Mouse (Mus musculus) cerebellum, adult 8-10 months (tissue): ENCODE data around the gene Capg.

Experiments used
- DNase-seq: peaks from one replicate; pipeline ENCODE4 v3.0.0; 2022

The Capg gene

DNA sequence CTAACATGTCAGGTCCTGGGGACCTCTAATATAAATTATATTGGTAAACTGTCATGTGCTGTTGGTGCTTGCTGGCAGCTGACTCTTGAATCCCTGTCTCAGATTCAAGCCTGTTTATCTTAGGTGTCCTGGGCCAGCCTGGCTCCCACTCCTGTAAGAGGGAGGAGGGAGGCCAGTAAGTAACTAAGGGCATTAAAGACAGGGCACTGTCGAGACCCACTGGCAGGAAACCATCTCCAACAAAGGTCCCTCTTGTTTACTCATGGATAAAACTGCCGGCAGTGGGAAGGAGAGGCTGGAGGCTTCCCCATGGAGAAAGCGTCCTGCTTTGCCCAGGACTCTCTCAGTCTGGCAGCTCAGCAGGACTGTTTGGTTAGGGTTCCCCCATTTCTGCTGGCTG lies 27.6 kb downstream of the Capg start:
- DNase-seq = no peak

DNA sequence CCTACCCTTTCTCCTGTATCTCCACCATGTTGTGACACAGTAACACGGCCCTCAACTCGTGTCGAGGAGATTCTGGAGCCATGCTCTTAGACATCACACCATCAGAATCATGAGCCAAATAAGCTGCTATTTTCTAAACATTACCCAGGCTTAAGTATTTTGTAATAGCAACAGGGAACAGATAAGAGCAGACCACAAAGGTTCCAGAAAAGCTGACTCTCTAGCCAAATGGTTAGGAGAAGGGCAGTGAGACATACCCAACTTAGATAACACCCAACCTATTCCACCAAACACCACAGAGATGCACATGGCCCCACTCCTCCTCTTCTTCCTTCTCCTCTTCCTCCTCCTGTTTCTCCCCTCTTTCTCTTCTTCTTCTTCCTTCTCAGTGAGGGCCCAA lies 31.9 kb downstream of the Capg start:
- no peak for DNase-seq

DNA sequence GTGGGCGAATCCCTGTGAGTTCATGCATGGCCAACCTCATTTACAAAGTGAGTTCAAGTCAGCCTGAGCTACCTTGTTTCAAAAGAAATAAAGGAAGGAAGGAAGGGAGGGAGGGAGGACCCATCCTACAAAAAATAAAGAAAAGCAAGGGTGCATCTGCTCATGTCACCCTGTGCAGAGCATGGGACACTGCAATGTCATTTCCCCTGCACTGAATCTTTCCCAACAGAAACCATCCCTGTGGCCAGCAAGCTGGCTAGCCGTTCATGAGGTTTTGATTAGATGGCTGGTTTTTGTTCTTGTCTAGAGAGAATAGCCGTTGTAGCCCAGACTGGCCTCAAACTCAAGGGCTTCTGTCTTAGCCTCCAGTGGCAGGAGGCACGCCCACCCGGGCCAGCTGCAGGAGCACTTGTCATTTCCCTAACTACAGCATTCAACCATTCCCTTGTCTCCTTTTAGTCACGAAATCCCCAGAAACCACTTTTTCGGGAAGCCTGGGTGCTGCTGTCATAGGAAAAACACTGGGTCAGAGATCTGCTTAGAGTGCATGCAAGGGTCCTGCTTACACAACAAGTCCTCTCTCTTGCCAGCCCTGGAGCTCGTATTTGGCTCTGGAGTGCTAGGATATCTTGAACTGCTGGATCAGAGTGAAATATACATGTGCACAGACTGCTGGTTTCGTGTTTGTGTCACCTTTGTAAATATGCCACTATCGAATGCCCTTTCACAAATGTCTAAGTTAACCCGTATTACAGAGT lies 37.6 kb downstream of the Capg start:
- DNase-seq = no peak

DNA sequence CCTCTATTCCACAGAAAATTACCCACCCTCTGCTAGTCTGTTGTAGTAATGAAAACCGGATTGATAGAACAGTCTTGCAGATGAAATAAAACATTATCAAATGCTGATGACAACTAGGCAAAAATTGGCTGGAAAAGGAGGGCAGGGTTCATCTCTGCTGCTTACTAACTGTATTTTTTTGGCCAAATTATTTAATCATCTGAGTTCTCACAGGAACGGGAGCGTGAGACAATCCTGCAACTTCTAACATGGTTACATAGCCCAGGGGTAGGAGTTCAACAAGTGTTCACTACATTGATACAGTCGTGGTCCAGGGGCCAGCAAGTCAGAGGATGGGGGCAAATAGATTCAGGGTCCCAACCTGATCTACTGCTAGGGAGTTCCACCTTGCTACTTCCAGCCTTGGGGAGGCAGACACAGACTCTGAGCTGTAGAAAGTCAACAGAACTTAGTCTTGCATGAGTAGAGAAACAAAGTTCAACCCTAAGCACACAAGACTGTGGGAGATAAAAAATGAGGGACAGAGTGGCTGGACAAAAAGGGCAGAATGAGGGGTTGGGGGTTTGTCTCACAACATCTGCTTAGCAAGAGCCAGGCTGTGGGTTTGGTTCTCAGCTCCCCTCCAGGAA lies 39.1 kb downstream of the Capg start:
- DNase-seq = no peak

DNA sequence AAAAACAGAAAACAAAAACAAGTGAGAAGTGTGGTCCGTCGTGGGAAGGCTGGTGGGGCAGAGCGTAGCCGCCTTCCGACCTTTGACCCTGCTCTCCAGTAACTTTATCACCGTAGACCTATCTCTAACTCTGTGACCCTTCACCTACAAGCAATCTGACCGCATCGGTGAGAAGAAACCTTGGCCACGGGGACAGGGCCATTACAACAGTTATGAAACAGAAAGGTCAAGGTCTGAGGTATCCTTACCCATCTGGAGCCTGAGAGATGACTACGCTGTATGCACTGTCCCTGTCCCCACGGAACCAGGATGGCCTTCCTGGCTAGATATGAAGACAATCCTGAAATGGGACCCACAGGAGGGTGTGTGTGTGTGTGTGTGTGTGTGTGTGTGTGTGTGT lies 40.0 kb downstream of the Capg start:
- DNase-seq = no peak

DNA sequence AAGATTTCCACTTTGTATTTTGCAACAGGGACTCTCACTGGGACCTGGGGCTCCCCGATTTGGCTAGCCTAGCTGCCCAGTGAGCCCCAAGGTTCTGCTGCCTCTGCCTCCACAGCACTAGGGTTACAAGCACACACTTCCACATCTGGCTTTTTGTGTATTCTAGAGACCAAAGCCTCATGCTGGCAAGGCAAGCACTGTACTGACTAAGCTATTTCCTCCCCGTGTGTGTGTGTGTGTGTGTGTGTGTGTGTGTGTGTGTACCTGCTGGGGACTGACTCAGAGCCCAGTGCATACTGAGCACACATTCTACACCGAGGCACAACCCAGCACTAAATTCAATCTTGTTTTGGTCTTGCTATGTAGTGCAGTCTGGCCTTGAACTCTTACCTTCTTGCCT lies 42.5 kb downstream of the Capg start:
- no peak for DNase-seq

DNA sequence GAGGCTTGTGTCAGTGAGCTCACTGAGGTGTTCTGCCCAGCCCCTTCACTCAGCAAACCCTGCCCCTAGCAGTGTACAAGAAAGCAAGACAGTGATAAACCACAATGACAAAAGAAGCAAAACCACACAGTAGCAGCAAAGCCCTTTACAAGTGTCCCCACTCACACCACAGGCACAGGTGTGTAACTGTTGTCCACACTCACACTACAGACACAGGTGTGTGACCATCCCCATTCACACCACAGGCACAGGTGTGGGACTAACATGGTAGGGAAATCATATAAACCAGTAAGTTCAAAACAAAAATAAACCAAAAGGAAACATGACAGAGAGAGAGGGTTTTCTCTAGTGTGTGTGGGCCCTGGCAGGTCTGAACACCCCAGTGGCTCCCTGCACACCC lies 44.1 kb downstream of the Capg start:
- DNase-seq = no peak

DNA sequence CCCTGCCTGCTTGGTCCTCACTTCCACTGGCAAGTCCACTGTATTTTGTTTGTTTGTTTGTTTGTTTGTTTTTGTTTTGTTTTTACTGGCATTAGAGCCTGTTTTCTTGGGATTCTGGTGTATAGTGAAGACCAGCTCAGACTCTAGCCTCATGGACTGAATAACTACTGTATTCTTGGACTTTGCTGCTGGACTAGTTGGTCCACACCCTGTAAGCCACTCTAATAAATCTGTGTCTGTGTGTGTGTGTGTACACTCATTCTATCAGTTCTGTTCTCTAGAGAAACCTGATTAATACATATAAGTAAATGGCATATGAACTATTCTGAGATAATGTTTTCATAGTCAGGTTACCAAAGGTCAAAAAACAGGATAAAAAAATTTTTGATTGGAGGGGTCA lies 45.9 kb downstream of the Capg start:
- no peak for DNase-seq

DNA sequence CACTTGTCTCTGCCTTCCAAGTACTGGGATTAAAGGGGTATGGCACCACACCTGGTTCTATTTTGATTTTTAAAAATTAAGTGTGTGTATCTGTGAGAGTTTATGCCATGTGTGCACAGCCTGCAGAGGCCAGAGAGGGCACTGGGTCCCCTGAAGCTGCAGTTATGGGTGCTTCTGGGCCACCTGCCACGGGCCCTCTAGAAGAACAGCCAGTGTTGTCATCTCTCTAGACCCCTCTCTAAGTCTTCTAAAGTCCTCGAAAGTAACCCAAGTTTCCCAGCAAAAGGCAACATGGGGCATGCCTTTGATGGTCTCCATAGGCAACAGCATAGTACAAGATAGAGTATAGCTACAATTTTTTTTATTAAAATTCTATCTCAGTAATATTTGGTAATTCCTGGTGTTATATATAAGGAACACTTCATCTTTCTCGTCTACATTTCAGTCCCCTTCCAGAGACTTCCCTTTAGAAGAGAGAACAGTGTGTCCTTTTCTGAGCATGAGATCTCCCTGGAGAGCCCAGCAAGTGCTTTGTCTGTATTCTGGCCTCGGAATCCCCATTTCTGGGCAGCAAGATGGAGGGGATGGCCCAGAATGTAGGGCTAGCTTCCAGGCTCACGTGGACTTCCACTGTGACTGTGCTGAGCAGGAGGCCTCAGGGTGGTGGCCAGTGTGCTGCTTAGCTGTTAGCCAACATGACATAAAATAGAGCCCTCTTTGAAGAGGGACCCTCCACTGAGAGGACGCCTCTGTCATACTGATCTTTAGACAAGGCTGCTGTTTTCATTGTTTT lies 49.0 kb downstream of the Capg start:
- DNase-seq = no peak

DNA sequence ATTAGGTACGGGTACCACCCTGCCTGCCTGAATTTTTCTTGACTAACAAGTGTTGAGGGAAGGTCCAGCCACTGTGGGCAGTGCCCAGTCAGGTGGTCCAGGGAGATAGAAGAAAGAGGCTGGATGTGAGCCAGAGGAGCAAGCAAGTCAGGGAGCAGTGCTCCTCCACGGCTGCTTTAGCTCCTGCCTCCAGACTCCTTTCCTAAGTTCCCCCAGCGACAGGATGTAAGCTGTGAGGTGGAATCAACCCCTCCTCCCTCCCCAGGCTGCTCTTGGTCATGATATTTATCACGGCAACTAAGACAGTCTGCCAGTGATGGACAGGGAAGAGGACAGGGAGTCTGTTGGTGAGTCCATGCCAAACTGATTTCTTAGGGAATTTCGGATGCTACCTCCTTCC lies 49.7 kb downstream of the Capg start:
- no peak for DNase-seq

DNA sequence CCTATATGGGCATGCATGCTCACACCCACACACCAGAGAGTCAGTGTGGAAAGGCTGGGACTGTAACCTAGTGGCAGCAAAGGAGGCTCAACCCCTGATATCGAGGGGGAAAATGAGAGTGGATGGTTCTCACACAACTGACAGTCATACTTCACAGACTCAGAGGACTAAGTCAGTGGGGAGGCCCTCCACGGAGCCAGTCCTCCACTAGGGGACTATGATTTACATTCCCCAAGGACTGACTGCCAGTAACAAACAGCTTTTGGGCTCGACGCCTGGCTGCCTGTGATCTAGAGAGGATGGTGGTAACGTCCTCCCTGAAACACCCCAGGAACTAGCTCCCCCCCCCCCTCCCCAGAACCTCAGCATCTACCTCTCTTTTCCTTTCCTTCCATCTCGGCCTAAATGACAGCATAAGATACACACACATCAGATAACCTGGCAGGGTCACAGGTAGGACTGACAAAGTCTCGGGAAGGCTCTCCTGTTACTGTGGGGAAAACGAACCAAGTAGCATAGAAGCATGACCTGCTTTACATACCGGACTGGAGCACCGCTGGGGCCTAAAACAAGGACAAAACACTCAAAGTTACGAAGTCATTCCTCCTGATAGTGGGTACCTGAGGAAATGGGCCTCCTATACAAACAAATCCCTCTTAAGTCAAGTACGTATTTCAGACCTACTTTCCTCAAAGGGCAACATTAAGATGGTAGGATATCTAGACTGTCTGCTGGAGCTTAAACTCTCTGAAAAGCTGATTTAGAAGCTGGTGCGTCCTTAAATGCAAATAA lies 53.1 kb downstream of the Capg start:
- peak; percentile 27 for DNase-seq

DNA sequence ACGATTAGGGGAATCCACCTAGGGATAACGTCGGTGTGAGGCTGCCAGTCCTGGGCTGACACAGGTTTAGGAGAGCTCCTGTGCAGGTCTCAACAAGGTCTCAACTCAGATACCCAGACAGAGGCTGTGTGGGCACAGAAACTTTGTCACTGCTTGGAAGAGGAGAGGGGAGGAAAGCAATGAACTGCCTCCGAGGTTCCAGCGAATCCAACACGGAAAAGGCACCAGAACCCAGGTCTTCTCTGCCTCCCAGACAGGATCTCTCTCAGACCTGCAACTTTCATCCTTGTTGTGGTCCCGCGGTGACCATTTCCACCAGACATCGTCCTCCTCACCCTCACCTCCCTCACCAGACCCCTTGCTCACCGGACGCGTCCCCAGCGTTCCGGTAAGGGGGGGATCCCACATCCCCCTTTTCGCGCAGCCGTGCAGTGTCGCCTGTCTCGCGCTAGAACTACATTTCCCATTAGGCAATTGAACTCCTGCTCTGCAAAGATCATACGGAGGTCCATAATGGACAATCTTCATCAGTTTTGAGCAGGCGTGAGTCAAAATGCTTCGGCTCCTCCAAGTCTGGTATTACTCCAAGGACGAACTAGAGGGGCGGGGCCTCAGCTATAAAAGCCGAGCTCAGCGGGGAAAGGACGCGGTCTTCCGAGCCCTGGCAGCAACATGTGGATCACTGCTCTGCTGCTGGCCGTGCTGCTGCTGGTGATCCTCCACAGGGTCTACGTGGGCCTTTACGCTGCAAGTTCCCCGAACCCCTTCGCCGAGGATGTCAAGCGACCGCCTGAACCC lies 54.0 kb downstream of the Capg start, which contains the start of the genes Elmod3 and Retsat:
Gene Elmod3 (minus strand): TSS at position 458 of the 798 bp plus-strand sequence.
Gene Retsat (plus strand): TSS at position 520 of the 798 bp plus-strand sequence.
- DNase-seq = peak; percentile 85

DNA sequence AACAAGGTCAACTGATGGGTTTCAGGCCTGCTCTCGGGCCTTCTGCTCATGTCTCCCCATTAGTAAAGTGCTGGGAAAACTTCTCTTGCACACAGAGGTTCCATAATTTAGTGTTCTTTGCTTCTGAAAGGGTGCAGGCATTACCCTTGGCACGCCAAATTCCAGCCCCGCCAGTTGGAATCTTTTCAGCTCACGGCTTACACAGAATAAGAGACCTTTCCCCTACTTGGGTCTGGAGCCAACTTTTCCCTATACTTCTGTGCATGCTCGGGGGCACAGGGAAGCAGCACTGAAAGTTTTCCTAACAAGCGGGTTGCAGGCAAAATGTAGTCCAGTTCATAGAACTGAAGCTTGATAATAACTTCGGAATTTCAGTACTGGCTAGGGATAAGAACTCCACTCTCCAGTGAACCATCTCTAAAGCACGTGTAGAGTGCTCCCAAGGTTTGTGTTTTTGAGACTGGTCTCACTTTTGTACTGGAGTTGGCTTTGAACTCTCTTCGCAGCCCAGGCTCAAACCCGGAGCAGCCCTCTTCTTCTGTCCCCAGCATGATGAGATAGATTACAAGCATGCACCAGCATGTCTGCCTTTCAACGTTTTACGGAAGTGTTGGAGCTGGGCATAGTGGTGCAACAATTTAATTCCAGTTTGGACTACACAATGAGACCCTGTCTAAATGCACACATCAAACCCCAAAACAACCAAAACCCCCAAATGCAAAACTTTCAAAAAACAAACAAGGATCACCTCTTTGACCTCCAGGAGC lies 54.8 kb downstream of the Capg start:
- no peak for DNase-seq

DNA sequence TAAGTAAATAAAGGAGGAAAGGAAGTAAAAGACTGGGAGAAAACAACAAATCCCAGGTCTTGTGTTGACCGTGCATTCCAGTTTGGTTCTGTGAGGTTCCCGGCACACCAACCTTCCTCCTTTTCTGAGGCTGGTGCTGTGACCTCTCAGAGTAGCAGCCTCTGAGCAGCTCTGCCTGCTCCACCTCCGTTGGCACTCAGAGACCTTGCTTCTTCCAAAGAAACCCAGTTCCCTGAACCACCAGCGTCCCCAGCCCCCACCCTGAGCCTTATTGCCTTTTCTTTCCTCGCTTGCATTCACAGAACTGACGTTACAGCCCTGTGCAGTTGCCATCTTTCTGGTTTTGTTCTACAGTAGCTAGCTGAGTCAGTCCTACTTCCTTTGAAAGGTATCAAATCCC lies 56.0 kb downstream of the Capg start:
- no peak for DNase-seq

DNA sequence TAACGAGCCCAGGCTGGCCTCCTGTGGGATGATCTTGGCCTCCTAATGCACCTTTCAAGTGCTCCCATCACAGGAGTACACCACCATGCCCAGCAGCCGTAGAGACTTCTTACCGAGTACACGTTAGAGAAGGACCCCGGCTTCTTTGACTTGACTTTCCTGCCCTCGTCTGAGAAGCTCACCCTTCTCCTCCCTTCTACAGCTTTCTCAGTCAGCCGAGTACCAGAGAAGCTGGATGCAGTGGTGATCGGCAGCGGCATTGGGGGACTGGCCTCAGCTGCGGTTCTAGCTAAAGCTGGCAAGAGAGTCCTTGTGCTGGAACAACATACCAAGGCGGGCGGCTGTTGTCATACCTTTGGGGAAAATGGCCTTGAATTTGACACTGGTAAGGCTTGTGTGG lies 56.6 kb downstream of the Capg start:
- DNase-seq = no peak

DNA sequence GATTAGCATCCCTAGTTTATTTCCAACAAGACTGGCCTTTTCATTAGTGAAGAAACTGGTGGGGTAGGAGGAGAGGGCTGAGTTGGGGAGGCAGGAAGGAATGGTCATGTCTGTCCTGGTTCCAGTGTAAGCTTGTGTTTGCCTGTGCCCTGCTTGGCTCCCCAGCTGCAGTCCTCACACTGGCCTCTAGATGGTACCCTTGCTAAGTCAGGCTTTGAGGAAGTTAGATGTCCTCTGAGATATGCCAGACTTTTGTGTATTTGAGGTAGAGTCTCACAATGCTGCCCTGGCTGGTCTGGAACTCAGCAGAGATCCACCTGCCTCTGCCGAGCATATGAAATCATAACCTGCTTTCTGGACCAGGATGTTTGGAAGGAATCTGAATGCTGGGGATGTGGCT lies 57.5 kb downstream of the Capg start:
- peak; percentile 71 for DNase-seq

DNA sequence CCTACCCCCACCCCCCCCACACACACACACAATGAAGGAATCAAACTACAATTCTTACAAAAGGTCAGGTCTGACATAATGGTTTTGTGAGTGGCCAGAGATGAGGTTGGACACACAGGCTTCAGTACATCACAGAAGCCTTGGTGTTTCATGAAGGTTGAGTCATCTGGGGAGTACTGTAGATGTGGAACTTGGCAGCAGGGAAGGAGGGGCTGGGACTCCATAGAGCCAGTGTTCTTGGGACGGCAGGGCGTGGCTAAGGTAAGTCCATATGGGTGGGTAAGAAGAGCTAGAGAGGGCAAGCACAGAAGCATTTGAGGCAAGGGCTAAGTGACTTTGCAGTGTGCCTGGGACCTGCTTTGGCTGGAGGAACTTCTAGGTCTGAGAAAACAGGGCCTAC lies 59.9 kb downstream of the Capg start:
- DNase-seq = no peak

DNA sequence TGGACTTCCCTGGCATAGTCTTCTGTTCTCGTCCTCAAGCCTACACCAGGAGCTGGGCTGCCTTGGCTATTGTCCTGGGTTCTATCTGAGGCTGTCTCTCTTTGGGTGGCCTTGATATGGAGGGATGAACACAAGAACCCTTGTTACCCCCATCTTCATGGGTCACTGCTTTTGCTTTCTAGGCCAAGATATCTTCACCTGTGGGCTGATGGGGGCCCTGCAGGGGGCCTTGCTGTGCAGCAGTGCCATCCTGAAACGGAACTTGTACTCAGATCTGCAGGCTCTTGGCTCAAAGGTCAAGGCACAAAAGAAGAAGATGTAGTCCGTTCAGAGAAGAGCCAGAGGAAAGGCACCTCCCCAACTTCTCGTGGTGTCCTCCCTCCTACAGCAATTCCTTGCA lies 62.9 kb downstream of the Capg start:
- DNase-seq = no peak

DNA sequence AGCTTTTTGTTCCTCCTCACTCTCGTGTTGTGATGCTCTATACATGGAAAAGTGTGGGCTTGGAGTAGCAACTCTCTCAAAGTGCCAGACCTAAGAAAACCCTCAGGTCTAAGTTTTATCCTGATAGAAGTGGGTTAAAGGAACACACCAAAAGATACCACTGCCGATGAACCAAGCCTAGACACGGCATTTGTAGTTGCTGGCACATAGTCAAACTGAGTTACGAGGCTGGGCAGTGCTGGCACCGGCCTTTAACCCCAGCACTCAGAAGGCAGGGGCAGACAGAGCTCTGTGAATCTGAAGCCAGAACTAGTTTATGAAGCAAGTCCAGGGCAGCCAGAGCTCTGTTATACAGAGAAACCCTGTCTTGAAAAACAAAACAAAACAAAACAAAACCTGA lies 63.5 kb downstream of the Capg start:
- DNase-seq = no peak

DNA sequence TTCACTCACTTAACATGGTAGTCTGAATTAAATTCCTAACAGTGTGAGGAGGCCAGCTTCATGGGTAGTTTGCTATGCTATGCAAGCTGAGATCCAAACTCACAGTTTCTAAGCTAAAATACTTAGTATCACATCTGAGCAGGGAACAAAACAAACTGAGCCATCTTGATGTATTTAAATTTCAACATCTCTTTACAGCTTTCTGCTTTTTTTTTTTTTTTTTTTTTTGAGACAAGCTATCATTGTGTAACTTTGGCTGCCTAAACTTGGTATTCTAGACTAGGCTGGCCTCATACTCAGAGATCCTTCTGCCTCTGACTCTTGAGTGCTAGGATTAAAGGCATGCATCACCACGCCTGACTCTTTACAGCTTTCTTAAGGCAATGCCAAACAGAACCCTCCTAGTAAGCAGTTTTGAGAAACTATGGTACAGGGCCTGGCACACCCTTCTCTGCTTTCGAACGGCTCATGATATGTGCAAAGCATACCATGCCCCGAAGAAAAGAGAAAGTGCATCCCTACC lies 64.5 kb downstream of the Capg start:
- DNase-seq = no peak

DNA sequence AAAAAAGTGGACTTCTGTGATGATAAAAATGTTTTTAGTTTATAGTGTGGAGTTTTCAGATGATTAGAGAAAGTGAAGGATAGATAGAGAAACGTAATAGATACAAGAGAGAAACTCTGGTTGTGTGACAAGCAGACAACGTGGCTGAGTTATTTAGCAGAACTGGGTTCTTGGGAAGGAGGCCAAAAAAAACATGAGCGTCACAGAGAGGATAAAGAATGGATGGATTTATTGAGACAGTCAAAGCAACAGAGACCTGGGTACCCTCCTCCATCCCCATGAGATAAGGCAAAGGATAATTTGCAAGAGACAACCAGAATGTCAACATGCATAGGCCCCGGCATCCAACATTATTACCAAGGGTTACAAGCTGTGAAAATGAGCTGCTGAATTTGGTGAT lies 66.1 kb downstream of the Capg start:
- DNase-seq = no peak
